Mouse (Mus musculus): Measurements from ENCODE around the gene Ap5z1.

Ap5z1 gene

GRCm38 (mm10) chr5:142463461-142464454 is at the start of gene Ap5z1:
TSS of gene Ap5z1 (plus strand) at chr5:142463944.
- peak; percentile 93 for DNase-seq

GRCm38 (mm10) chr5:142415401-142415800 is 48.3 kb upstream of the Ap5z1 start:
- no peak for DNase-seq

GRCm38 (mm10) chr5:142416070-142416775 is 47.5 kb upstream of the Ap5z1 start:
- DNase-seq: no peak

GRCm38 (mm10) chr5:142417104-142417503 is 46.6 kb upstream of the Ap5z1 start:
- DNase-seq: no peak

GRCm38 (mm10) chr5:142417876-142418275 is 45.9 kb upstream of the Ap5z1 start:
- no peak for DNase-seq

- no peak for DNase-seq
Observed at GRCm38 (mm10) chr5:142418419-142418818, 45.3 kb upstream of the Ap5z1 start.

GRCm38 (mm10) chr5:142420317-142420716 is 43.4 kb upstream of the Ap5z1 start:
- DNase-seq: no peak

GRCm38 (mm10) chr5:142420920-142421319 is 42.8 kb upstream of the Ap5z1 start:
- no peak for DNase-seq

GRCm38 (mm10) chr5:142421886-142422285 is 41.9 kb upstream of the Ap5z1 start:
- no peak for DNase-seq

- DNase-seq: no peak
Observed at GRCm38 (mm10) chr5:142423141-142423540, 40.6 kb upstream of the Ap5z1 start.

- no peak for DNase-seq
Observed at GRCm38 (mm10) chr5:142423701-142424100, 40.0 kb upstream of the Ap5z1 start.

GRCm38 (mm10) chr5:142424627-142425349 is 39.0 kb upstream of the Ap5z1 start:
- peak; percentile 47 for DNase-seq

GRCm38 (mm10) chr5:142426476-142426875 is 37.3 kb upstream of the Ap5z1 start:
- DNase-seq: no peak

GRCm38 (mm10) chr5:142427876-142428275 is 35.9 kb upstream of the Ap5z1 start:
- no peak for DNase-seq

- no peak for DNase-seq
Observed at GRCm38 (mm10) chr5:142428691-142429090, 35.1 kb upstream of the Ap5z1 start.

GRCm38 (mm10) chr5:142431029-142431428 is 32.7 kb upstream of the Ap5z1 start:
- no peak for DNase-seq

GRCm38 (mm10) chr5:142431811-142432434 is 31.8 kb upstream of the Ap5z1 start:
- no peak for DNase-seq

GRCm38 (mm10) chr5:142432695-142433094 is 31.0 kb upstream of the Ap5z1 start:
- DNase-seq: no peak

GRCm38 (mm10) chr5:142434052-142434451 is 29.7 kb upstream of the Ap5z1 start:
- no peak for DNase-seq

- DNase-seq: no peak
Observed at GRCm38 (mm10) chr5:142435736-142436135, 28.0 kb upstream of the Ap5z1 start.

- no peak for DNase-seq
Observed at GRCm38 (mm10) chr5:142438380-142438938, 25.3 kb upstream of the Ap5z1 start.

- DNase-seq: no peak
Observed at GRCm38 (mm10) chr5:142439911-142440432, 23.8 kb upstream of the Ap5z1 start.

Data from cerebellum, adult 11 months (tissue).